Mouse (Mus musculus): ENCODE results near the gene Bcl2l1. TPM values are rescaled to one million over a fixed set of nuclear protein-coding genes. Genes with fewer than 3 reads are reported as not detected.
A peak's percentile ranks its signal among the peaks of the same experiment; 100 is the strongest.

The Bcl2l1 gene
- polyA plus RNA-seq, 1 experiment from 2014 or later = 74.3 TPM

- no peak overlapping the region for H3K9ac ChIP-seq (ENCODE audit: low read length)
- 72% methylated on average over 7 of the region's 7 CpGs for WGBS
- H3K4me3 ChIP-seq (ENCODE audit: low read length) = no peak overlapping the region
- H3K4me2 ChIP-seq (ENCODE audit: low read depth, low read length) = no peak overlapping the region
- no peaks in the 10 kb centered on the region for H3K27me3 ChIP-seq (ENCODE audit: control insufficient read depth, insufficient read depth, low read length)
- peaks cover 16% of the 10 kb centered on the region for H3K4me1 ChIP-seq (ENCODE audit: control insufficient read depth, insufficient read depth, low read length)
- ATAC-seq (replicated peaks; ENCODE audit: extremely low read depth, insufficient read depth, low FRiP score) = no peak
- H3K27ac ChIP-seq (ENCODE audit: low read length) = no peak overlapping the region
- H3K36me3 ChIP-seq (ENCODE audit: control insufficient read depth, insufficient read depth) = no peaks in the 10 kb centered on the region
- H3K9me3 ChIP-seq (replicated peaks; ENCODE audit: control insufficient read depth, low read length) = no peaks in the 10 kb centered on the region
These were observed 31.4 kb downstream of the Bcl2l1 start for GRCm38 (mm10) chr2:152799954-152800761.

- H3K4me1 ChIP-seq (ENCODE audit: control insufficient read depth, insufficient read depth, low read length) = peaks cover 20% of the 10 kb centered on the region
- ATAC-seq (replicated peaks; ENCODE audit: extremely low read depth, insufficient read depth, low FRiP score) = no peak
- no peak overlapping the region for H3K4me2 ChIP-seq (ENCODE audit: low read depth, low read length)
- no peak overlapping the region for H3K27ac ChIP-seq (ENCODE audit: low read length)
- no peaks in the 10 kb centered on the region for H3K27me3 ChIP-seq (ENCODE audit: control insufficient read depth, insufficient read depth, low read length)
- H3K4me3 ChIP-seq (ENCODE audit: low read length) = no peak overlapping the region
- no peaks in the 10 kb centered on the region for H3K9me3 ChIP-seq (replicated peaks; ENCODE audit: control insufficient read depth, low read length)
- H3K36me3 ChIP-seq (ENCODE audit: control insufficient read depth, insufficient read depth) = no peaks in the 10 kb centered on the region
- WGBS = 57% methylated on average over 1 of the region's 1 CpGs
- H3K9ac ChIP-seq (ENCODE audit: low read length) = no peak overlapping the region
These were observed 33.9 kb downstream of the Bcl2l1 start for GRCm38 (mm10) chr2:152797589-152797988.

GRCm38 (mm10) chr2:152794281-152794827 is 37.2 kb downstream of the Bcl2l1 start:
- 75% methylated on average over 9 of the region's 9 CpGs for WGBS
- H3K9me3 ChIP-seq (replicated peaks; ENCODE audit: control insufficient read depth, low read length) = no peaks in the 10 kb centered on the region
- H3K27me3 ChIP-seq (ENCODE audit: control insufficient read depth, insufficient read depth, low read length) = no peaks in the 10 kb centered on the region
- H3K4me1 ChIP-seq (ENCODE audit: control insufficient read depth, insufficient read depth, low read length) = peaks cover 49% of the 10 kb centered on the region
- no peak overlapping the region for H3K4me2 ChIP-seq (ENCODE audit: low read depth, low read length)
- no peak overlapping the region for H3K9ac ChIP-seq (ENCODE audit: low read length)
- H3K4me3 ChIP-seq (ENCODE audit: low read length) = no peak overlapping the region
- peak overlapping the region; percentile 70 for H3K27ac ChIP-seq (ENCODE audit: low read length)
- H3K36me3 ChIP-seq (ENCODE audit: control insufficient read depth, insufficient read depth) = no peaks in the 10 kb centered on the region
- peak; percentile 43 for ATAC-seq (replicated peaks; ENCODE audit: extremely low read depth, insufficient read depth, low FRiP score)

GRCm38 (mm10) chr2:152793381-152793780 is 38.1 kb downstream of the Bcl2l1 start:
- Histone ChIP-seq H3K4me1 (ENCODE audit: control insufficient read depth, insufficient read depth, low read length) (peaks cover 58% of the 10 kb centered on the region), H3K27ac (ENCODE audit: low read length) (no peak overlapping the region), H3K4me3 (ENCODE audit: low read length) (no peak overlapping the region), H3K4me2 (ENCODE audit: low read depth, low read length) (no peak overlapping the region), H3K9ac (ENCODE audit: low read length) (no peak overlapping the region), H3K9me3 (replicated peaks; ENCODE audit: control insufficient read depth, low read length) (no peaks in the 10 kb centered on the region), H3K36me3 (ENCODE audit: control insufficient read depth, insufficient read depth) (no peaks in the 10 kb centered on the region), H3K27me3 (ENCODE audit: control insufficient read depth, insufficient read depth, low read length) (no peaks in the 10 kb centered on the region)
- 73% methylated on average over 5 of the region's 5 CpGs for WGBS
- no peak for ATAC-seq (replicated peaks; ENCODE audit: extremely low read depth, insufficient read depth, low FRiP score)

- ATAC-seq (replicated peaks; ENCODE audit: extremely low read depth, insufficient read depth, low FRiP score) = no peak
- peaks cover 63% of the 10 kb centered on the region for H3K4me1 ChIP-seq (ENCODE audit: control insufficient read depth, insufficient read depth, low read length)
These were observed 39.1 kb downstream of the Bcl2l1 start for GRCm38 (mm10) chr2:152792461-152792860.

GRCm38 (mm10) chr2:152789591-152789999 is 41.9 kb downstream of the Bcl2l1 start:
- no peaks in the 10 kb centered on the region for H3K36me3 ChIP-seq (ENCODE audit: control insufficient read depth, insufficient read depth)
- no peaks in the 10 kb centered on the region for H3K9me3 ChIP-seq (replicated peaks; ENCODE audit: control insufficient read depth, low read length)
- peak; percentile 46 for ATAC-seq (replicated peaks; ENCODE audit: extremely low read depth, insufficient read depth, low FRiP score)
- H3K4me2 ChIP-seq (ENCODE audit: low read depth, low read length) = peak overlapping the region; percentile 44
- H3K9ac ChIP-seq (ENCODE audit: low read length) = peak overlapping the region; percentile 40
- 17% methylated on average over 4 of the region's 4 CpGs for WGBS
- H3K4me1 ChIP-seq (ENCODE audit: control insufficient read depth, insufficient read depth, low read length) = peaks cover 77% of the 10 kb centered on the region
- H3K27ac ChIP-seq (ENCODE audit: low read length) = peak overlapping the region; percentile 86
- no peaks in the 10 kb centered on the region for H3K27me3 ChIP-seq (ENCODE audit: control insufficient read depth, insufficient read depth, low read length)
- H3K4me3 ChIP-seq (ENCODE audit: low read length) = no peak overlapping the region

More at GRCm38 (mm10) chr2:152792461-152792860, 39.1 kb downstream of the Bcl2l1 start:
- Histone ChIP-seq H3K4me2 (ENCODE audit: low read depth, low read length) (0 out of 2 replicates have a peak overlapping the region, but pooled peaks have one; percentile 6), H3K36me3 (ENCODE audit: control insufficient read depth, insufficient read depth) (no peaks in the 10 kb centered on the region), H3K27me3 (ENCODE audit: control insufficient read depth, insufficient read depth, low read length) (no peaks in the 10 kb centered on the region), H3K27ac (ENCODE audit: low read length) (peak overlapping the region; percentile 28), H3K9me3 (replicated peaks; ENCODE audit: control insufficient read depth, low read length) (no peaks in the 10 kb centered on the region), H3K4me3 (ENCODE audit: low read length) (no peak overlapping the region), H3K9ac (ENCODE audit: low read length) (no peak overlapping the region)
- 19% methylated on average over 2 of the region's 2 CpGs for WGBS

GRCm38 (mm10) chr2:152788892-152789421 is 42.6 kb downstream of the Bcl2l1 start:
- Histone ChIP-seq H3K4me2 (ENCODE audit: low read depth, low read length) (peak overlapping the region; percentile 44), H3K4me3 (ENCODE audit: low read length) (no peak overlapping the region), H3K9me3 (replicated peaks; ENCODE audit: control insufficient read depth, low read length) (no peaks in the 10 kb centered on the region), H3K27me3 (ENCODE audit: control insufficient read depth, insufficient read depth, low read length) (no peaks in the 10 kb centered on the region), H3K36me3 (ENCODE audit: control insufficient read depth, insufficient read depth) (no peaks in the 10 kb centered on the region), H3K4me1 (ENCODE audit: control insufficient read depth, insufficient read depth, low read length) (peaks cover 75% of the 10 kb centered on the region), H3K27ac (ENCODE audit: low read length) (peak overlapping the region; percentile 86), H3K9ac (ENCODE audit: low read length) (peak overlapping the region; percentile 51; the same call in 1 of the 2 replicates)
- ATAC-seq (replicated peaks; ENCODE audit: extremely low read depth, insufficient read depth, low FRiP score) = peak; percentile 28; the same call in 1 of the 2 replicates
- WGBS = 10% methylated on average over 6 of the region's 6 CpGs

- H3K27me3 ChIP-seq (ENCODE audit: control insufficient read depth, insufficient read depth, low read length) = no peaks in the 10 kb centered on the region
- H3K36me3 ChIP-seq (ENCODE audit: control insufficient read depth, insufficient read depth) = no peaks in the 10 kb centered on the region
- no peaks in the 10 kb centered on the region for H3K9me3 ChIP-seq (replicated peaks; ENCODE audit: control insufficient read depth, low read length)
- H3K9ac ChIP-seq (ENCODE audit: low read length) = no peak overlapping the region
- H3K27ac ChIP-seq (ENCODE audit: low read length) = no peak overlapping the region
- peaks cover 62% of the 10 kb centered on the region for H3K4me1 ChIP-seq (ENCODE audit: control insufficient read depth, insufficient read depth, low read length)
- no peak for ATAC-seq (replicated peaks; ENCODE audit: extremely low read depth, insufficient read depth, low FRiP score)
- H3K4me3 ChIP-seq (ENCODE audit: low read length) = no peak overlapping the region
- no peak overlapping the region for H3K4me2 ChIP-seq (ENCODE audit: low read depth, low read length)
- WGBS = 84% methylated on average over 6 of the region's 6 CpGs
These were observed 44.0 kb downstream of the Bcl2l1 start for GRCm38 (mm10) chr2:152787543-152787942.

GRCm38 (mm10) chr2:152787136-152787535 is 44.4 kb downstream of the Bcl2l1 start:
- Histone ChIP-seq H3K4me1 (ENCODE audit: control insufficient read depth, insufficient read depth, low read length) (peaks cover 58% of the 10 kb centered on the region), H3K9ac (ENCODE audit: low read length) (no peak overlapping the region), H3K27ac (ENCODE audit: low read length) (no peak overlapping the region), H3K4me3 (ENCODE audit: low read length) (no peak overlapping the region), H3K9me3 (replicated peaks; ENCODE audit: control insufficient read depth, low read length) (no peaks in the 10 kb centered on the region), H3K27me3 (ENCODE audit: control insufficient read depth, insufficient read depth, low read length) (no peaks in the 10 kb centered on the region), H3K4me2 (ENCODE audit: low read depth, low read length) (no peak overlapping the region), H3K36me3 (ENCODE audit: control insufficient read depth, insufficient read depth) (no peaks in the 10 kb centered on the region)
- ATAC-seq (replicated peaks; ENCODE audit: extremely low read depth, insufficient read depth, low FRiP score) = no peak
- 87% methylated on average over 2 of the region's 2 CpGs for WGBS
